Mouse (Mus musculus) cerebellum, adult 2 months (tissue): ENCODE results near the gene Unc93a2.
"Not testable (repeated sequence)": the region's sequence is repeated elsewhere in the genome, so short reads cannot be mapped to it uniquely, and the experiment has no call there.

Experiments
- CTCF ChIP-seq: fragments of 200-500 bp; IDR thresholded peaks from 2 replicates; pipeline ENCODE4 v1.5.1; 2011; ENCODE audit warnings: low read depth, mild to moderate bottlenecking, control low read depth, low read length, moderate library complexity, borderline replicate concordance; ENCODE audit not compliant: insufficient read depth
- POLR2A ChIP-seq: fragments of 200-500 bp; IDR thresholded peaks from 2 replicates; pipeline ENCODE4 v1.6.1; 2011; ENCODE audit warnings: low read length, control low read depth, borderline replicate concordance; ENCODE audit not compliant: insufficient read depth

DNA sequence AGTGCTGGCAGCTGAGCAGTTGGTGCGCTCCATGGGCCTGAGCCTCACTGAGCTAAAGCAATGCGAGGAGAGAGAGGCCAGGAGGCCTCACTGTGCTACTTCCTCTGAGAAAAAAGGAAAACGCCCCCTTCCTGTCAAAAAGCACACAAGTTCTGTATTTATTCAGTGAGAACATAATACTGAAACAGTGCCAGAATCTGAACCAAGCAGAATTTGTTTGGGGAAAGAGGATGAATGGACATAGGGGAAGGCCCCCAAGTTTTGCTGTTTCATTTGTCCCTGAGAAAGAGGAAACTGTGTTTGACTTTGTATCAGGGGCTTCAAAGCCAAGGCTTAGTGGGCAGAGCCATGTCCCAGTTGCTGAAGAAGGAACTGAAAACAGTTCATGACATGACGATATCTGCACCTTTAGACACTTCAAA, 45.0 kb upstream of the Unc93a2 start:
- TF ChIP-seq POLR2A, CTCF: not testable (repeated sequence)
